Comparison of ENCODE assay signal across 7 mouse cellular contexts in the genomic region with DNA sequence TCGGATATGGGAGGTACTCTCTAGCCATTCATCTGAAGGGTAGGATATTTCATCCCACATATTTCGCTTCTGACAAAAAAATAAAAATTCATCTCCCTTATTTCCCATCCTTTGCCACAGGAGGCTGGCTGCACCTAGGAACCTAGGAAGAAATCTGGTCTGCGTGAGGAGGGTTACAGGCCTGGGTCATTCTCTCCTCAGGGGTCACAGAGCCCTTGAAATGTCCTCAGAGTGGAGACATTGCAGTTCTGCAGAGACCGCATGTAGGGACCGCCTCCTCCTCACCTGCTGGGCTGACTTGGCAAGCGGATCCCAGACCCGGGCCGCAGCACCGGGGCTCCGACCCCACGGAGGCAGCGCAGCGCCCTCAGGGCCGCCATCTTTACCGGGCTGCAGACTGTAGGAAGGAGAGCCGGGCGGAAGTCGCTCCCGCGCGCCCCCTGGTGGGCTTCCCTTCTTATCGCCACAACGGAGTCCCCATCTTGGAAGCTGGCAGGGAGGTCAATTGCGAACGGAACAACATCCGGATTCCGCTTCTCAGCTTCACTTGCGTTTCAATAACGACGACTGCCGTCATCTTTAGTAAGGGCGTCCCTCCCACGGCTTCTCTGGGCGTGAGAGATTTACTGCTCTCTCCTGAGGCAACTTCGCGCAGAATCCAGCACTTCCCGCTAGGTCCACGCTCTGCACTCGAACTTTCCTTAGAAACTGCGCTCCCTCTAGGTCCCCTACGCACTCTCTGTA. TPM values are rescaled to one million over a fixed set of nuclear protein-coding genes. Genes with fewer than 3 reads are reported as not detected.
A peak's percentile ranks its signal among the peaks of the same experiment; 100 is the strongest.
DNase-seq lines count a peak whose midpoint lies in the region; ATAC-seq lines count a peak whose summit lies in the region.

No protein-coding gene starts in this region.

- H3K27me3 ChIP-seq in intestine, embryonic 15.5 days (replicated peaks) = 0 out of 2 replicates have a peak, but pooled peaks cover 4% of the 10 kb centered on the region
- peaks cover 4% of the 10 kb centered on the region; the same call in 1 of the 2 replicates for H3K27me3 ChIP-seq in midbrain, embryonic 10.5 days (ENCODE audit: low read depth, poor library complexity, severe bottlenecking)

- H3K27ac ChIP-seq in intestine, embryonic 15.5 days = peak overlapping the region; percentile 86
- H3K27ac ChIP-seq in midbrain, embryonic 10.5 days (replicated peaks) = peak overlapping the region; percentile 95

- WGBS in intestine, embryonic 15.5 days = under 1% methylated on average over 41 of the region's 41 CpGs
- WGBS in midbrain, embryonic 10.5 days = under 1% methylated on average over 41 of the region's 41 CpGs

- H3K4me2 ChIP-seq in intestine, embryonic 15.5 days (replicated peaks) = peak overlapping the region; percentile 71

- peak; percentile 98 for DNase-seq in adrenal gland, adult 2 months
- DNase-seq in embryo, embryonic 11.5 days (ENCODE audit: low read depth, low spot score) = peak; percentile 92
- DNase-seq in gastrocnemius, postnatal 36 days = peak; percentile 95 to 96
- DNase-seq in left cerebral cortex, postnatal 25 days (ENCODE audit: low spot score in 2 of 2) = peak; percentile 95 to 99
- peak; percentile 97 for DNase-seq in midbrain, embryonic 10.5 days (ENCODE audit: low spot score)
- peak; percentile 99 for DNase-seq in right cerebral cortex, postnatal 4 days

- peak overlapping the region; percentile 80 for H3K9ac ChIP-seq in intestine, embryonic 15.5 days

- ATAC-seq in intestine, embryonic 15.5 days = peak; percentile 94

- peaks cover 40% of the 10 kb centered on the region for H3K4me1 ChIP-seq in intestine, embryonic 15.5 days (replicated peaks)
- H3K4me1 ChIP-seq in midbrain, embryonic 10.5 days = peaks cover 60% of the 10 kb centered on the region

- peaks cover 10% of the 10 kb centered on the region; the same call in 1 of the 2 replicates for H3K36me3 ChIP-seq in intestine, embryonic 15.5 days
- H3K36me3 ChIP-seq in midbrain, embryonic 10.5 days = peaks cover 37% of the 10 kb centered on the region

- no peaks in the 10 kb centered on the region for H3K9me3 ChIP-seq in intestine, embryonic 15.5 days
- H3K9me3 ChIP-seq in midbrain, embryonic 10.5 days (replicated peaks) = no peaks in the 10 kb centered on the region

- peak overlapping the region; percentile 65 for H3K4me3 ChIP-seq in intestine, embryonic 15.5 days (replicated peaks)
- H3K4me3 ChIP-seq in midbrain, embryonic 10.5 days = peak overlapping the region; percentile 88

- intact Hi-C loops in gastrocnemius, postnatal 36 days (cut with DNase I) = loop anchor here (2.0 kb wide), 1 partner anchor 24 kb away; a partner anchor contains a TSS
- intact Hi-C loops in left cerebral cortex, postnatal 25 days (cut with DNase I) = loop anchor here (1.0 kb wide), 2 partner anchors 25 to 34 kb away; a partner anchor contains a TSS

RNA-seq across cellular contexts. Expression of a gene that starts 3.3 kb away (rescaled TPM):
- 1 to 10 TPM; 1.1 to 1.3 TPM for total RNA-seq in adrenal gland, adult 2 months (2021)
- 1.7 and 2.8 TPM in 2 replicates for polyA plus RNA-seq in adrenal gland, adult 2 months (2012; rRNA removed)
- under 1 TPM; 0.28 to 0.54 TPM for total RNA-seq in gastrocnemius, postnatal 36 days (2021)
- 6.3 and 6.8 TPM in 2 replicates for polyA plus RNA-seq in intestine, embryonic 15.5 days (2015; fragmentation: Nextera tagmentation; extraction: Ambion mirVana)
- 10 to 100 TPM; 10.9 to 12.8 TPM for total RNA-seq in left cerebral cortex, postnatal 25 days (2021)
- 9.9 and 10.9 TPM in 2 replicates for polyA plus RNA-seq in midbrain, embryonic 10.5 days (2016; fragmentation: Nextera tagmentation; extraction: Ambion mirVana)

RNA-seq across cellular contexts. Expression of a gene that starts 4.3 kb away (rescaled TPM):
- 100 to 1,000 TPM; 558 to 829 TPM for total RNA-seq in adrenal gland, adult 2 months (2021)
- polyA plus RNA-seq in adrenal gland, adult 2 months (2012; rRNA removed) = 210 and 224 TPM in 2 replicates
- total RNA-seq in gastrocnemius, postnatal 36 days (2021) = 100 to 1,000 TPM; 874 to 989 TPM
- 304 and 326 TPM in 2 replicates for polyA plus RNA-seq in intestine, embryonic 15.5 days (2015; fragmentation: Nextera tagmentation; extraction: Ambion mirVana)
- 100 to 1,000 TPM; 258 to 278 TPM for total RNA-seq in left cerebral cortex, postnatal 25 days (2021)
- 267 and 268 TPM in 2 replicates for polyA plus RNA-seq in midbrain, embryonic 10.5 days (2016; fragmentation: Nextera tagmentation; extraction: Ambion mirVana)

RNA-seq across cellular contexts. Expression of a gene that starts 12.7 kb away (rescaled TPM):
- total RNA-seq in adrenal gland, adult 2 months (2021) = 10 to 100 TPM; 22.9 to 31.2 TPM
- 56.0 and 66.2 TPM in 2 replicates for polyA plus RNA-seq in adrenal gland, adult 2 months (2012; rRNA removed)
- 1 to 10 TPM; 2.5 to 4.9 TPM for total RNA-seq in gastrocnemius, postnatal 36 days (2021)
- 51.5 and 54.5 TPM in 2 replicates for polyA plus RNA-seq in intestine, embryonic 15.5 days (2015; fragmentation: Nextera tagmentation; extraction: Ambion mirVana)
- total RNA-seq in left cerebral cortex, postnatal 25 days (2021) = 10 to 100 TPM; 14.9 to 15.1 TPM
- polyA plus RNA-seq in midbrain, embryonic 10.5 days (2016; fragmentation: Nextera tagmentation; extraction: Ambion mirVana) = 12.7 and 21.1 TPM in 2 replicates

RNA-seq across cellular contexts. Expression of a gene that starts 22.0 kb away (rescaled TPM):
- total RNA-seq in adrenal gland, adult 2 months (2021) = 10 to 100 TPM in 1 of 2 experiments, 1 to 10 TPM in 1; 4.5 to 48.6 TPM
- 7.8 TPM in 1 of 2 replicates, not detected in the other for polyA plus RNA-seq in adrenal gland, adult 2 months (2012; rRNA removed)
- 1 to 10 TPM in 1 of 2 experiments, not detected in 1; 1.7 TPM for total RNA-seq in gastrocnemius, postnatal 36 days (2021)
- 84.7 and 123 TPM in 2 replicates for polyA plus RNA-seq in intestine, embryonic 15.5 days (2015; fragmentation: Nextera tagmentation; extraction: Ambion mirVana)
- total RNA-seq in left cerebral cortex, postnatal 25 days (2021) = 1 to 10 TPM; 2.7 to 3.1 TPM
- 4.1 and 4.4 TPM in 2 replicates for polyA plus RNA-seq in midbrain, embryonic 10.5 days (2016; fragmentation: Nextera tagmentation; extraction: Ambion mirVana)

RNA-seq across cellular contexts. Expression of a gene that starts 23.2 kb away (rescaled TPM):
- 10 to 100 TPM; 30.3 to 33.4 TPM for total RNA-seq in adrenal gland, adult 2 months (2021)
- polyA plus RNA-seq in adrenal gland, adult 2 months (2012; rRNA removed) = 53.0 and 56.7 TPM in 2 replicates
- 10 to 100 TPM in 1 of 2 experiments, 1 to 10 TPM in 1; 9.6 to 10.5 TPM for total RNA-seq in gastrocnemius, postnatal 36 days (2021)
- polyA plus RNA-seq in intestine, embryonic 15.5 days (2015; fragmentation: Nextera tagmentation; extraction: Ambion mirVana) = 54.2 and 54.5 TPM in 2 replicates
- 10 to 100 TPM; 58.1 to 63.6 TPM for total RNA-seq in left cerebral cortex, postnatal 25 days (2021)
- 63.5 and 69.5 TPM in 2 replicates for polyA plus RNA-seq in midbrain, embryonic 10.5 days (2016; fragmentation: Nextera tagmentation; extraction: Ambion mirVana)

Comparison
In these comparisons a context has a peak if more than half of its experiments do, and no peak if none do; other contexts are left out.
1. Peak in every context shown above with its lines: DNase-seq, ATAC-seq, H3K4me3 ChIP-seq and H3K27ac ChIP-seq.
2. RNA of a gene that starts 3.3 kb away (total RNA-seq): 10.9 to 12.8 TPM in left cerebral cortex, postnatal 25 days; 1.1 to 1.3 TPM in adrenal gland, adult 2 months and 0.28 to 0.54 TPM in gastrocnemius, postnatal 36 days; every median in the first group is over 4 times any median in the second.